Mouse (Mus musculus): ENCODE measurements around the gene Vars.
"Not testable (repeated sequence)": the region's sequence is repeated elsewhere in the genome, so short reads cannot be mapped to it uniquely, and the experiment has no call there.

Gene Vars

DNA sequence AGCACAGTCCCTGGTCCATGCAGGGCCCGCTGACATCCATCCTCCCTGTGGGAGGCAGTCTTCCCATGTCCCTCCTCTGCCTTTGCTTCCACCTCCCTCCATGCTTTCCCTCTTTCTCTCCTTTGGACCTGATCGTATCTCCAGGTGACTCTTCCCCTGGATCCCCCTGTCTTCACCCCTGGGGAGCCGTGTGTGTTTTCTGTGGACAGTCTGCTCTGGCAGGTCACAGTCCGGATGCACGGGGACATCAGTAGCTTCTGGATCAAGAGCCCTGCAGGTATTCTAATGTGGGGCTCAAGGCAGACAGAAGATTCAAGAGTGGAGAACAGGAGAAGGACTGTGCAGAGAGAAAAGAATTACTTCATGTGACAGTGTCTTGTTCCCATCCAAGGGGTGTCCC is 22.4 kb downstream of the Vars start:
- no peak for DNase-seq (ENCODE audit: extremely low read depth, low read depth, low spot score)

DNA sequence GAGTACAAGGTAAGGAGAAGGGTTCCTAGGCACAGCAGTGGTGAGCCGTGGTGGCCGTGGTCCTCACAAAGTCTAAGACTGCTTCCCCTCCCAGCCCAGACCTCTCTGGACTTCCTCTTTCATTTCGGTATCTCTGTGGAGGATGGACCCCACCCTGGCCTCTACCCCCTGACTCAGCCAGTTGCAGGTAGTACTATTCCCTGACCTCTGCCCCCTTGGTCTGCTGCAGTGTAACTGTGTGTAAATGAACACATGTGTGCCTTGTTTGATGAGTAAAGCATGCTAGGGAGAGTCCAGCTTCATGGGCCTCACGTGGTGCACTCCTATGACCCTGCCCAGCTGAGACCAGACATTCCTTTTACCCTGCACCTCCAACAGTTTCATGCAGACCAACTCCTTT is 23.0 kb downstream of the Vars start:
- DNase-seq (ENCODE audit: extremely low read depth, low read depth, low spot score): no peak

DNA sequence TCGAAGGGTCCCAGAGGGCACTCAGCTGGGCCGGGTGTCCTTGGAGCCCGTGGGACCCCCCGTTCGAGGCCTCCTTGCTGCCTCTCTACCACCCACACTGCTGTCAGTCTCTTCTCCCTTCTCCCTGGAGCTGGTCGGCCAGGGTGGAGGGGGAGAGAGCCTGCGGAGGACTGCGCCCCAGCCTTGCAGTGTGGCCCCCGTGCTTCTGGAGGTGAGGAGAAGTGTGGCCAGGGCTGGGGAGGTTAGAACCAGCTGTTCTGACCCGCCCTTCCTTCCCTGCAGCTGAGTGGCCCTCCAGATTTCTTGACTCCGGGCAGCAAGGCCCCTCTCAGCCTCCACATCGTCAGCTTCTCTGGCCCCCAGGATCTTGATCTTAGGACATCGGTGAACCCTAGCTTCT is 23.5 kb downstream of the Vars start:
- no peak for DNase-seq (ENCODE audit: extremely low read depth, low read depth, low spot score)

DNA sequence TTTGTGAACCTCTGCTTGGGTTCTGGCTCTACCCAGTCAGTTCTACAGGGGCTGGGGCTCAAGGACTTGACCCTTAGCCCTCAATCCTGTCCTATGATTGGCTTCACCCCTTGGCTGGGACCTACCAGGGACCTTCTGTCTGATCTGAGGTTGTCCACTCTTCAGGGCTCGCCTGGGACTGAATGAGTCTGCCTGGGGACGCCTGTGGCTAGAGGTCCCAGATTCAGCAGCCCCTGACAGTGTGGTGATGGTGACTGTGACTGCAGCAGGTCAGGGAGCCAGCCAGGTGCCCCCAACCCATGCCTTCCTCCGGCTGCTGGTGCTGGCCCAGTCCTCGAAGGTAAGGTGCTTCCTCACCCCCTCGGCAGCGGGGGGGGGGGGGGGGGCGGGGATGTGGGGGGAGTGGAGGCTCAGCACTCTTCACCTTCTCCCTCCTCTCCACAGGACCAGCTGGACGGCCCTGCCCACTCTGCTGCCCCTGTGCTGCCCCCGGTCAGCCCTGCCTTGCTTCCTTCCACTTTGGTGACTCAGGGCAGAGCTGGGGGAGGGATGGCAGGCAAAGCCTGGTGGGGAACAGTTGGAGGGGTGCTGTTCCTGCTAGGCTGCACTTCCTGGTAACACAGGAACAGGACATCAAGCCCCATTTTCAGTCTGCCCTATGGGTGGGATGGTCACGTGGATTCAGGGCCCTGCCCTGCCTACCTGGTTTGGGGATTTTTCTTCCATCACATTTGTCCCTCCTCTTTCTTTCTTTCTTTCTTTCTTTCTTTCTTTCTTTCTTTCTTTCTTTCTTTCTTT is 24.1 kb downstream of the Vars start:
- no peak for DNase-seq (ENCODE audit: extremely low read depth, low read depth, low spot score)

DNA sequence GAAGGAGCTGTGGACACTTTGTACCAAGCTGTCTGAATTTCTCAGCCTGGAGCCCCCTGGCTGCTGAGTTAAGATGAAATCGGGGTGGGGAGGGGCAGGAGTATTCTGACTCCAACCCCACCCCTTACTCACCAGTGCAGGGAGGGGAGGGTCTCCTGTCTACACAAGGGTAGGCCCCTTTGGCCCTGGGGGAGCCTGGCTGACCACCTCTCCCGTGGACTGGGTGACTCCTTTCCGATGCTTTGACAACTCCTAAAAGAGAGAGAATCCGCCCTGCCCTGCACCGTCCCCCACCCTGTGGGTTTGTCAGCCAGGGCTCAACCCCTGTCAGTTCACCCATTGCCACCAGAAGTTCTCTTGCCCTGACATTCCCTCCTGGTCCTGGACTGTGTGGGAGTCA is 25.4 kb downstream of the Vars start:
- no peak for DNase-seq (ENCODE audit: extremely low read depth, low read depth, low spot score)

DNA sequence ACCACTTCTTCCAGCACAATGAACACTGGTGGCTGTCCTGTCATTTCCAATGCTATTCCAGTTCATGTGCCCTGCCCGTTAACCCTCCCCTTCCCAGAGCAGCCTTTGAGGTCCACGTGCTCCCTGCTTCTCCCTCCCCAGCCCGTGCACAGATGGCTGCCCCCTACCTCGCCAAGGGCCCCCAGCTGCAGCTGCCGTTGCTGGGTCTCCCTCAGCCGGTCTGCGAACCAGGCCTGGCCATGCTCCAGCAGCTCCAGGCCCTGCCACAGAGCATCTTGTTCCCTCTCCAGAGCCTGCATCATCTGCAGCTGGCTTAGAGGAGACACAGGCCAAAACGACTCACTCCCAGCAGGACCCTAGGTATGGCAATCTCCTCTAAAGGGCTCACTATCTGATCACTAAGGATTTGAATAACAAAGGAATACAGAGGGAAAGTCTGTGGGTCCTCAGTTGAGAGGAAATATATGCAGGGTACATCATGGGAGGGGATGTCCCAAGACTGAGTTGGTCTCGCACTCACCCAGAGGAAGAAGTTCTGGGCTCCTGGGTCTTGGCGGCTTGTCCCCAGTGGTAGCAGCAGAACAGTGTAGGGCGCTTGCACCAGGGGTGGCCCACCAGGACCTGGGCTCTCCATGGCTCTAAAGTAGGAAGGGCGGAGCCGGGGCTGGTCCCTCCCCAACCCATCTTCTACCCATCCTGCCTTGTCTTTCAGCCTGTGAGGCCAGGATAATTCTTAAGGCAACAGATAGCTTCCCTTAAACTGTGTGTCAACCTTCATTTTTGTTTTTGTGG is 26.7 kb downstream of the Vars start, which contains the start of gene Sapcd1:
TSS of gene Sapcd1 (minus strand) at position 740 of the 792 bp plus-strand sequence.
- no peak for DNase-seq (ENCODE audit: extremely low read depth, low read depth, low spot score)

DNA sequence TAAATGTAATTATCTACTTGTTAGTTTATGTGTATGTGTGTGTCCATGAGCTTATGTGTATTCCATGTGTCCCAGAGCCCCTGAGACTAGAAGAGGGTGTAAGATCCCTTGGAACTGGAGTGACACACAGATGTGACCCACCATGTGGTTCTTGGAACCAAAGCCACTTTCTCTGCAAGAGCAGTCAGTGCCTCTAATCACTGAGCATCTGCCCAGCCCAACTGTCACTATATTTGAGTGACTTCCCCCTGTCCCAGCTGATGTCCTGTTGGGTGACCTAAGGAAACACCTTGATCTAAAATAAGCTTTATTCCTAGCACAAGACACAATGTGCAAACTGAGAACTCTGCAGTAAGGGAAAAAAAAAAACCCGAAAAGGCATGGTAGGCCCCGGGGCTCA is 27.5 kb downstream of the Vars start:
- DNase-seq (ENCODE audit: extremely low read depth, low read depth, low spot score): no peak

DNA sequence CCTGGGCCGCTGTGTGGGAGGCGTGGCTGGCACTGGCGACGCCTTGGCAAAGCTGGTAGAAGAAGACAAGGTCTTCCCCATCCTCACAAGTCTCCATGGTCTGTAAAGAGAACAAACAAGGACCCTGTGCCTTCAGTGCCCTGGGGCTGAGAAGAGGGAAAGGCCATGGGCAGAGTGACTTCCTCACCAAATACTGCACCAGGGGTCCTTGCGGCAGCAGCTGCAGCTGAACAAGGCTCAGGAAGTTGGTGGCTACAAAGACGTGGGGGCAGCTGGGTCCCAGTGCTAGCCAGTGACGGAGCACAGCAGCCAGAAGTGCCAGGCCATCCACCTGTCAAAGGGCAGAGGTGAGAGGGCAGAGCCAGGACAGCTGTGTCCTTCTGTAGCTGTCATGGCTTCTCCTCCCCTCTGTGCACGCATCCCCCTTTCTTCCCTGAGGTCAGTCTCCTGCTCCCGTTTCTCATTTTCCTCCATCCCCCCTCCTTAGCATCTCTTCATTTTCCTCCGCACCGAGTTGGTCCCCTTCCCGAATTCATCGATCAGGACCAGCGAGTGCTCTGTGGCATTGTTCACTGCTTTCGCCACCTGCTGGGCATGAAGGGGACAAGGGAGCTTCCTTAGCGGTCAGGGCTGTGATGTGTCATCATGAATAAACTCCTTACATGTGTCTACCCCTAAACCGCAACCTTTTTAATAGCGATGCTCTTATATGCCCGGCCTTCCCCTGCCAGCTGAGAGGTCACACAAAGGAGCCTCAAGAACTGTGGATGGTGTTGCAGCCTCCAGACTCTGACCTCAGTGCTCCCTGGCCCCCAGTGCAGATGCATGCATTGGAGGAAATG is 29.1 kb downstream of the Vars start:
- no peak for DNase-seq (ENCODE audit: extremely low read depth, low read depth, low spot score)

DNA sequence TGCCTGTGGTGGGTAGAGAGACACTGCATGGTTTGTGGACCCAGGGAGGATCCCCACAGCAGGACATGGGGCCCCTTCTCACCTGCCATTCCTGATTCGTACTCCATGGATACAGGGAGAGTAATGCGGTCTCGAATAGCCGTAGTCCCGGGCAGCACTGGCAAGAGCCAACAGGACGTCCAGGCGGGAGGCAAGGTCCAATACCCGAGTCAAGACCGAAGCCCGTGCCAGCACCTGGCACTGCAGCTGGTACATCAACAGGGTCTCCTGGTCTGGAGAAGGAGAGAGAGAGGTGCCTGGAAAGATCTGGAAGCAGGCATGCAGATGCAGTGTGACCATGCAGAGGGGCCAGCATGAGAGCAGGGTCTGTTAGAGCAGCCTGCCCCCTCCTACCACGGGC is 30.5 kb downstream of the Vars start:
- no peak for DNase-seq (ENCODE audit: extremely low read depth, low read depth, low spot score)

DNA sequence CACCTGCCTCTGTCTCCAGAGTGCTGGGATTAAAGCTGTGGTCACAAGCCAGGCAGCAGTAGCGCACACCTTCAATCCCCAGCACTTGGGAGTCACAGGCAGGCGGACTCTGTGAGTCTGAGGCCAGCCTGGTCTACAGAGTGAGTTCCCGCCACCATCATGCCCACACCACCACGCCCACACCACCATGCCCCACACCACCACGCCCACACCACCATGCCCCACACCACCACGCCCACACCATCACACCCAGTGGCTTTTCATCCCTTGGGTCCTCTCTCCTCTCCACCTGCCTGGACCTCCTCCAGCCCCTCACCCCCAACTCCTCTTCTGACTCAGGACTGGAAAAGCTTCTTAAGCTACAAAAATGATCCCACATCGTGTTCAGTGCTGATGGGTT is 31.1 kb downstream of the Vars start:
- no peak for DNase-seq (ENCODE audit: extremely low read depth, low read depth, low spot score)

DNA sequence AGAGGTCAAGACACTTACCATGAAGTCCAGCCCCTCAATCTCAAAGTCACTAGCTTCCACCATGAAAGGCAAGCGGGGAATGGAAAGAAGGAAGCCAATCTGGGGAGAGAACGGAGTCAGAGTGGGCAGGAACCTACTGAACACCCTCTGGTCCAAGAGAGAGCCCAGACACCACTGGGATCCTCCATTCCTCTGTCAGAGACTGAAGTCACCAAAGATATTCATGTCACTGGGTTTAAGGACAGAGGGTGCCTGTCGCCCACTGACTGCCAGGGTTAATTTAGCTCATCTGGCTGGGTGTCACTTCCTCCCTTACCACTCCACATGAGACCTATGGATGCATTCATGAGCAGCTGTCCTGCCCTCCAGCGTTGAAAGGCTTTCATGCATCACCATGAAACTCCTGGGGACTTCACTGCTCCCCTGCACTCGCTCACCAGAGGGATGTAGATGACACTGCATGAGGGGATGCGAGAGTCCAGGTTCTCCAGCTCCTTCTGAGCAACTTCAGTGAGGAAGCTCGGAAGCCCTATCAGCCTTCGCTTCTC is 31.6 kb downstream of the Vars start:
- DNase-seq (ENCODE audit: extremely low read depth, low read depth, low spot score): no peak

DNA sequence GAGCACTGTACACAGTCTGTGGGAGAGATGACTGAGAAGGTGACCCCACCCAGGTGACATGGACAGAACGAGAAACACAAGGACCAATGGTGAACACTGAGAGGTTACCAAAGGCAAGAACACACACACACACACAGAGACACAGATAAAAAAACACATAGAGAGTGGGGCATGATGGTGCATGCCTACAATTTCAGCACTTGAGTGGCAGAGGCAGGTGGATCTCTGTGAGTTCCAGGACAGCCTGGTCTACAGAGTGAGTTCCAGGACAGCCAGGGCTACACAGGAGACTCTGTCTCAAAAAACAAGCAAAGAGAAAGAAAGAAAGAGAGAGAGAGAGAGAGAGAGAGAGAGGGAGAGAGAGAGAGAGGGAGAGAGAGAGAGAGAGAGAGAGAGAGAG is 32.9 kb downstream of the Vars start:
- not testable (repeated sequence) for DNase-seq (ENCODE audit: extremely low read depth, low read depth, low spot score)

DNA sequence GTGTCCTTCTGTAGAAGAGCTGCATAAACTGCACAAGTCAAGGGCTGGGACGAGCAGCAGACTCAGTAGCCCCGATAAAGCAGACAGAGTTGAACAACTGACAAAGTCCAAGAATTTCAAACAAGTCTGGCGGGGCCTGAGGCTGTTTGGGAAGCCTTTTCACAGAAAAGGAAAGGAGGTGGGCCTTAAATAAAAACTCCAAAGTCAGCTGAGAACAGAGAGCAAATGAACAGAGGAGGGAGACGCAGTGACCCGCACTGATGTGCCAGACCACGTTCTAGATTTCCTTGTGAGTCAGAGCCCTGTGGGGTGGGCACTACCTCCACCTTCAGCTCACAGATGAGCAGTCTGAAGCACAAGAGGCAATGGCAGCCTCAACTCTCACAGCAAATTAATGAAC is 34.1 kb downstream of the Vars start:
- DNase-seq (ENCODE audit: extremely low read depth, low read depth, low spot score): no peak

DNA sequence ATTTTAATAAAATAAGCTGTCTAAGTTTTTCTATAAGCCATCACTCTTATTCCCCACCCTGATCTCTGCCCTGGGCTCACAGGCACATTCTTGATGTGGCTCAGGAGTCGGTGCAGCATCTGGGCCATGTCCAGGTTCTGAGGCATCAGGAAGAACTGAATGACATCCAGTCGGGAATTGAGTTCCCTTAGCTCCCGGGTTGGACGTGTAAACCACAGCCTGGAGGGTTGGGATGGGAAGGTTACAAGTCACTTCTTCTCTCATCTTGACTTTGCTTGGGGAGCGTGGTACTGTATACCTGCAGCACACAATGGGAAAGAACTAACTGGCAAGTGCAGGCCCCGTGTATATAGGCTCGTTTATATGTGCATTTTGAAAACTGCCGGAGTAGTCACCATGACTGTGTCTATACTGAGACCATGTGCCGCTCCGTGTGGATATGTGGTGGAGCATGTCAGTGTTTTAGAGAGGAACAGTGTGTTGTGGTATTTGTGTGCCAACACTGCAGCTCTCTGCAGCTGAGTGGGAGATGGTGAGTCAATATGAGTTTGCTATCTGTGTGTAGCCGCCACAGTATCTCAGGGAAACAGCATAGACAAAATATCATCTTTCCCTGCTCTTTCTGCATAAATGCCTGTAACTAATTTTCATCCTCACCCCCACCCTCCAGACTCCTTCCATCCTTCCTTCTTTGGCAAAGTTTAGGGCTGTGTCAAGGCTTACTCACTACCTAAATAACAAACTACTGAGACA is 38.5 kb downstream of the Vars start:
- no peak for DNase-seq (ENCODE audit: extremely low read depth, low read depth, low spot score)

DNA sequence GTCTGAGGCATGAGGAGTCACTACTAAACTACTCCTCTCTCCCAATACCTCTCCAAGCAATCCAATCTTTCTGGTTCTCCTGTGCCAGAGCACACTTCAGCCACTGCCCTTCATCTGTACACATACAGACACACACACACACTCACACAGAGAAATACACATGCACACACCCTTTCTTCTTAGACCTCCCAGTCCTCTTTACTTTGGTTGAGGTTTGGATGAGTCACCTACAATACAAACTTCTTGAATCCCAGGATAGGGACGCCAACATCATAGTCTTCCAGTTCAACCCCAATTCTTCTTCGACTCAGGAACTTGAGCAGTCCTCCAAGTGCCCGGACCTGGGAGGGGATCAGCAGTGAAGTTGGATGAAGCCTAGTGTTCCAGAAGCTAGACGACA is 43.0 kb downstream of the Vars start:
- DNase-seq (ENCODE audit: extremely low read depth, low read depth, low spot score): no peak

DNA sequence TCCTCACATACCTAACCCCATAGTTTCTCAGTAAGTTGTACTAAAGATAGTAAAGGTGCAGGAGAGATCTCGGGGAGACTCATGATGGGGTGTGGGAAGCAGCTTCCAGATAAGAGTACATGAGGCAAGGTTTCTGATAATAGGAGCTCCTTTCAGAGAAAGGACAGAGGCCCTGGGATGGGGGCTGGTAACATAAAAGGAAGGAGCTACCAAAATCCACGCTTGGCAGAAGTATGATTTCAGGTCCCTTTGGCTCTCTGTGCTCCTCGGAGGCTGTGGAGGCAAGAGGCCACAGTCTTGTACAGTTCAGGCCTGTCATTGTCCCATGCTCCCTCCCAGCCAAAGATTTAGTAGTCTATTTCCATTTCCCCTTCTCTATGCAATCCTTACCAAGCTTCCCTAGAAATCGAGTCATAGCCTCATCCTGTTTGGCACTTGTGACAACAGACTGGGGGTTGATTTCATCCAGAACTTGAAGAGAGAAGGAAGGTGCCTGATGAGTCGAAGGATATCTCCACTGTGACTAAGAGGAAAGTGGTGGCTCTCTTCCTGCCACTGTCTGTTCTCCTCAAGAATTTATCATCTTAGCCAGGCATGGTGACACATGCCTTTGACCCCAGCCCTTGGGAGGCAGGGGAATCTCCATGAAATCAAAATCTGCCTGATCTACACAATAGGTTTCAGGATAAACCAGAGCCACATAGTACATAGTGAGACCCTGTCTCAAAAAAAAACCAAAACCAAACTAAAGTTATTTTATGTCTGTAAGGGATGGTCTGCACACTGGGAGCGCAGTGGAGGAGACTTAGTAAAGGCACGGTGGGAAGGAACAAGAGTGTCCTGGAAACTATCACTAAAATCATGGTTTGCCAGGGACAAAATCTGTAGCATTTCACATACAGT is 44.4 kb downstream of the Vars start:
- DNase-seq (ENCODE audit: extremely low read depth, low read depth, low spot score): no peak

DNA sequence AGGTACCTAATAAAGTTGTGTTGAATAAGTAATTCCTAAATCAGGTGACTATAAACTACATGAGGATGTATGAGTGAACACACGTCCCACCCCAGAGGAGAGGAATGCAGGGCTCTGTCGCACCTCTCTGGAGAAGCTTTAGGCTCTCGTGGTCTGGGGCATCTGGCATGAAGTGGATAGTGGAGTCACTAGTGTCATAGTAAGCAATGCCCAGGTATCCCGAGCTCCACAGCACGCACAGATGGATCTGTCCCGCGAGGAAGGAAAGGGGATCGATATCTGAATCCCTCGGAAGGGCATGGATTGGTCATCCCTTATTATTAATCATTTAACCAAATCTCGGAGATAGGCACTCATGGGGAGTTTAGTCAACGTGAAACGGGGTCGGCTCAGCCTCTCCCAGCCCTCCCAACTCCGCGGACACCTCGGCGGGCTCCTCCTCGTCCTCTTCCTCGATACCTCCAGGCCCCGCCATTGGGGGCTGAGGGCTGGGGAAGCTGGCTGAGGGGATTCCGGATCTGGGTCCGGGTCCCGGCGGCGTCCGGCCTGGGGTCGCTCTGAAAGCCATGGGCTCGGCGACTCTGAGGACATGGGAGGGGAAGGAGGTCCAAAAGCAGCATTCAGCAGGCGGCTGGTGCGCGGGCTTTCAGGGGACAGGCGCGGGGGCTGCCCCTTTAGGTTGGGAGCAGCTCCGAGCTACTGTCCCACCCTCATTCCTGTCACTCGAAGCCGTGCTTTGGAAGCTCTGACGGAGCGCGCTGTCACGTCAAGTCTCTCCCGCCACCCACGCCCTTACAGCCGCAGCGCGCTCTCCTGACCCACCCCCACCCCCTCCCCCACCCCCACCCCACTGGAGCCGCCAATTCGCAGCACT is 45.3 kb downstream of the Vars start:
- no peak for DNase-seq (ENCODE audit: extremely low read depth, low read depth, low spot score)

DNA sequence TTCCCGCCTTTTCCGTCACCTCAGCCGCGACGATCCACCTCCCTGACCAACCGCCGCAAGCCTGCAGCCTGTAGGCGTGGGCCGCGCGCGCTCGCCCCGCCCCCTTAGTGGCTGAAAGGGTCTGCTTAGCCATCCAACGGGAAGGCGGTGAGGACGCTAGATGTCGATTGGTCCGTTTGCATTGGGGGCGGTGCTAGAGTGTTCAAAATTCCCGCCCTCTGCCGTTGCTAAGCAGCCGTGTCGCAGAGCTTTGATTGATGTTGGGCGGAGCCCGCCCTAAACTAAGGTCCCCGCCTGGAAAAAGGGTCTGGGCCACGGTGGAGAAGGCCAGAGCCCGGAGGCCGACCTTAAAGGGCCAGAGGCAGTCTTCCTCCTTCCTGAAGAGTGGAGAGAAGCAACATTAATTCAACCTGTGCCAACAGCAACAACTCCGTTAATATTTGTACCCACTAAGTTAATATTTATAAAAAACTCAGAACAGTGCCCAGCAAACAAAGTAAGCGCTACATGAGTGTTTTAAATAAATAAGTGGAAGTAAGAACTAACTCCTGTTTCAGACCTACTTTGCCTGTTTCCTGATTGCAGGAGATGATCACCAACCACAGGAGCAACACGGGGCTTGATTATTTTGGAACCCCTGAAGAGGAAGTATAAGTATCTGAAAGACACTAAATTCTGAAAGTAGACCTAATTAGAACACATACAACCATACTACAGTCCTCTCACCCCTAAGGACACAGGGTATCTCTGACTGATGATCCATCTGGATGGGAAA is 46.1 kb downstream of the Vars start, which contains the start of gene Msh5:
TSS of gene Msh5 (minus strand) at position 65 of the 775 bp plus-strand sequence.
- DNase-seq (ENCODE audit: extremely low read depth, low read depth, low spot score): peak; percentile 69
